Mouse (Mus musculus) adrenal gland, postnatal 25 days (tissue): ENCODE data around the gene Dmd. TPM values are rescaled to one million over a fixed set of nuclear protein-coding genes. Genes with fewer than 3 reads are reported as not detected.
"Not testable (repeated sequence)": the region's sequence is repeated elsewhere in the genome, so short reads cannot be mapped to it uniquely, and the experiment has no call there.

Experiments used
- DNase-seq: peaks from one replicate; pipeline ENCODE4 v3.0.0; 2021; ENCODE audit warnings: mixed read lengths
- long read RNA-seq: library from polyadenylated mRNA; stranded (forward); transcript quantifications from one replicate; pipeline ENCODE4 v2.0.0, GENCODE M21; 2021
- total RNA-seq: library from RNA; stranded (reverse); gene quantifications from 2 replicates; pipeline ENCODE4 v1.2.3, GENCODE M21; 2021

Dmd gene
- 89.1 and 132 TPM in 2 replicates for total RNA-seq
- long read RNA-seq, partial matches to known transcripts, result 3 of 9 reads
- long read RNA-seq, other reads (novel, unspliced or antisense), result 5 of 9 reads

- no peak for DNase-seq
Measured at GRCm38 (mm10) chrX:82948630-82949029, at the start of gene Dmd. Dmd (plus strand) TSS chrX:82948870.

GRCm38 (mm10) chrX:82901515-82901914, 47.2 kb upstream of the Dmd start:
- no peak for DNase-seq

- DNase-seq, result no peak
Measured at GRCm38 (mm10) chrX:82987683-82988082, 39.0 kb downstream of the Dmd start.

DNA sequence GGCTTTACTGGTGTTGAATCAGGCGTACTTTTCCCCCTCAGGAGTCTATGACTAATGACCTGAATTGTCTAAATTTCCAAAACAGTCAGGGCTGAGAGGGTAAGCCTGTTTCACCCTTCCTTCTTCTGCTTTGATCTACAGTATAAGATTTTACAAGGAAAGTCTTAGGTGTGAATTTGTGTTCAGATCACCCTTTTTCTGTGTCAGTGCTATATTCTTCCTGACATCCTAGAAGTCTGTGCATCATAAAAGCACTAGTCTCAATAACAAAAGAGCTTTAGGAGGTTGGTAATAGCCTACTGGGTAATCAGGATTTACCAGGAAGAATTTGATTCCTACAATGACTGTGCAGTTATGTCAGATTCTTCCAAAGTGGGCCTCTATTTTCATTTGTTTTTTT, 101.5 kb downstream of the Dmd start:
- DNase-seq, result no peak

DNA sequence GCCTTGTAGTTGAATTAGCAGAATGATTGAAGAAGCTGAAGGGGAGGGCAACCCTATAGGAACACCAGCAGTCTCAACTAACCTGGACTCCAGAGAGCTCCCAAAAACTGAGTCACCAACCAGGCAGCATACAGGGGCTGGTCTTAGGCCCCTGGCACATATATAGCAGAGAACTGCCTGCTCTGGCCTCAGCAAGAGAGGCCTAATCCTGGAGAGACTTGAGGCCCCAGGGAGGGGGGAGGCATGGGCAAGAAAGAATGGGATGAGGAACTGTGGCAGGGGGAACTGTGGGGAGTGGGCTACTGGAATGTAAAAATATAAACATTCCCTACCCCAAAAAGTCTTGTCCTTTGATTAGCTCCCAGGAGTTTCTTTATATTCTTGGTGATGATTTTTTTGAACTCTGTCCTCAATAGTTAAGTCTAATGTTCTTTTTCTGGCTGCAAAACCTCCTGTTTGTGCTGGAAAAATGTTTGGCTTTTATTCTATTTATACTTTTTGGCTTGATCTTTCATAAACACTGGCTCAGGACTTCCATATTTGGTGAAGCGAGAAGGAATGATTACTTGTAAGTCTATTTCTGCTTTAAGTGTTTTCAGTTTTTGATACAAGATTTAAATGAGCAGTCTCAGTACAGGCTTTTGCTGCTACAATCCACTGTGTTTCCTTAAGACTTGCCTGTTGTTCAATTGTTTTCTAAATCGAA, 167.7 kb downstream of the Dmd start:
- DNase-seq, result no peak

GRCm38 (mm10) chrX:83117198-83117597, 168.5 kb downstream of the Dmd start:
- no peak for DNase-seq

GRCm38 (mm10) chrX:83220563-83220962, 271.9 kb downstream of the Dmd start:
- DNase-seq, result no peak

GRCm38 (mm10) chrX:83221050-83221449, 272.4 kb downstream of the Dmd start:
- DNase-seq, result no peak

DNA sequence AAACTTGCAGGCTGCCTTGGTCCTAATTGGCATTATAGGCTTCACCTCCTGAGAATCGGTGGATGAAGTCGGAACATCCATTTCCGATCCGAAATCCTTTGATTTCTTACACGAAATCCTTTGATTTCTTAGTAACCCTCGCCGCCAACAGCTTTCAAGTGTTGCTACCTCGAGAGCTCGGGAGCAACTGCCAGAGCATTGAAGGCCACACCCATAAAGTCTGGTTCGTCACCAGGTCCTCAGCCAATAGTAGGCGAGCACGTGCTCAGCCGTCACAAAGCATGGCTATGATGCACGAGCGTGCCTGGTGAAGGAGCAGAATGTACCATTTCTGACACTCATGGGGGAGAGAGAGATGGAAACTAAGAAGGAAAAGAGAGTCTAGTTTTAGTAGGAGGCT, 538.9 kb downstream of the Dmd start, which contains the start of gene Tsga8:
Gene Tsga8, minus strand, starts transcription at position 327 of the 400 bp plus-strand sequence.
- DNase-seq, result no peak

GRCm38 (mm10) chrX:83674998-83675397, 726.3 kb downstream of the Dmd start:
- DNase-seq, result no peak

DNA sequence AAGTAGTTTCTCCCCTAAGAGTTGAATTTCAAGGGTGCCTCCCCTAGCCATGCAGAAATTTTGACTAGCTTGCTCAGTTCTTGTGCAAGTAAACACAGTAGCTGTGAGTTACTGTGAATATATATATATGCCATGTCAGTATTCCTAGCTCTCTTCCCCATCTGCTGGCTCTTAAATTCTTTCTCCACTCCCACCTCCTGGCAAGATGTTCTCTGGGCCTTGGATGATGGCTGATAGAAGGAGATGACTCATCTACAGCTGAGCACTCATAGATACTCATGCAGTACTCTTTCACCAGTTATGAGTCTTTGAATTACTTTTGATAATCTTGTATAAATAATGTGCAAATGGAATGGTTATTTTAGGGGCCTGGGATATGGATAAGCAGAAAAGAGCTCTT, 737.9 kb downstream of the Dmd start:
- no peak for DNase-seq

GRCm38 (mm10) chrX:83740533-83740932, 791.9 kb downstream of the Dmd start:
- no peak for DNase-seq

- DNase-seq, result no peak
Measured at GRCm38 (mm10) chrX:83746301-83747008, 797.8 kb downstream of the Dmd start.

- no peak for DNase-seq
Measured at GRCm38 (mm10) chrX:83787406-83787805, 838.7 kb downstream of the Dmd start.

- peak; percentile 2 for DNase-seq
Measured at GRCm38 (mm10) chrX:83867469-83867868, 918.8 kb downstream of the Dmd start.

- peak; percentile 4 for DNase-seq
Measured at GRCm38 (mm10) chrX:83875389-83875788, 926.7 kb downstream of the Dmd start.

- DNase-seq, result no peak
Measured at GRCm38 (mm10) chrX:83975895-83976294, 1027.2 kb downstream of the Dmd start.

DNA sequence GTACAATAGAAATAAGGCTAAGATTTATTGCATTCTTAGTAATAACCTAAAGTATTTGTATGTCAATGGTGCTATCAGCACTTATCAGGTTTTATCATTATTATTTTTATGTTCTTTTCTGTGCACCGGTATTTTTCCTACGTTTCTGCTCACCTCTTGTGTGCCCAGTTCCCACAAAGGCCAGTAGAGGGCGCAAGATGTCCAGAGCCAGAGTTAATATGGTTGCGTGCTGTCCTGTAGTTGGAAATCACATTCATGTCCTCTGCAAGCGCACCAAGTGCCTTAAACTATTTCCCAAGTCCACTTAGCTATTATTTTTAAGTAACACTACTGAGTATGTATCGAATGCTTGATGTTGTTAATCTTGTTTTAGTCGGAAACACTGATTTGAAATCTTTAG, 1052.6 kb downstream of the Dmd start:
- peak; percentile 23 for DNase-seq

GRCm38 (mm10) chrX:84062431-84062830, 1113.8 kb downstream of the Dmd start:
- DNase-seq, result not testable (repeated sequence)

- DNase-seq, result no peak
Measured at GRCm38 (mm10) chrX:84165872-84166271, 1217.2 kb downstream of the Dmd start.

GRCm38 (mm10) chrX:84241297-84241859, 1292.7 kb downstream of the Dmd start:
- DNase-seq, result no peak

- no peak for DNase-seq
Measured at GRCm38 (mm10) chrX:84330593-84330992, 1381.9 kb downstream of the Dmd start.

- DNase-seq, result no peak
Measured at GRCm38 (mm10) chrX:84332177-84332576, 1383.5 kb downstream of the Dmd start.
